Mouse (Mus musculus) limb, embryonic 12.5 days (tissue): Measurements from ENCODE around the gene Ubn1. TPM values are rescaled to one million over a fixed set of nuclear protein-coding genes. Genes with fewer than 3 reads are reported as not detected.

Experiments
- ATAC-seq: fragments of 200-750 bp; cut with Nextera tagmentation; 2 replicates; pipeline ENCODE4 v1.8.0; 2017; ENCODE audit warnings: low read depth, moderate TSS enrichment; ENCODE audit not compliant: insufficient number of reproducible peaks, insufficient read depth, low FRiP score, low TSS enrichment
- H3K27ac ChIP-seq: fragments of 300-500 bp; sonication (generic); 2 replicates; pipeline ENCODE4 v1.5.1; 2016; ENCODE audit warnings: mild to moderate bottlenecking, moderate library complexity
- H3K27me3 ChIP-seq: fragments of 300-500 bp; sonication (generic); 2 replicates; pipeline ENCODE4 v1.6.1; 2016; ENCODE audit warnings: mild to moderate bottlenecking, moderate library complexity
- H3K36me3 ChIP-seq: fragments of 300-500 bp; sonication (generic); 2 replicates; pipeline ENCODE4 v1.6.1; 2016; ENCODE audit warnings: mild to moderate bottlenecking, moderate library complexity
- H3K4me1 ChIP-seq: fragments of 300-500 bp; sonication (generic); replicated peaks from 2 replicates; pipeline ENCODE4 v1.6.1; 2016
- H3K4me2 ChIP-seq: fragments of 300-500 bp; sonication (generic); 2 replicates; pipeline ENCODE4 v1.6.1; 2016; ENCODE audit warnings: mild to moderate bottlenecking, moderate library complexity
- H3K4me3 ChIP-seq: fragments of 300-500 bp; sonication (generic); replicated peaks from 2 replicates; pipeline ENCODE4 v1.5.1; 2016; ENCODE audit warnings: mild to moderate bottlenecking
- H3K9ac ChIP-seq: fragments of 300-500 bp; sonication (generic); replicated peaks from 2 replicates; pipeline ENCODE4 v1.6.1; 2016; ENCODE audit warnings: mild to moderate bottlenecking, moderate library complexity
- H3K9me3 ChIP-seq: fragments of 300-500 bp; sonication (generic); 2 replicates; pipeline ENCODE4 v1.6.1; 2016; ENCODE audit warnings: mild to moderate bottlenecking, moderate library complexity
- WGBS: fragments of 180-500 bp; shearing (Covaris S2); methylation state at CpG from one replicate; pipeline ENCODE4 v1.1.7; 2016; 5-methylcytosine and 5-hydroxymethylcytosine counted together
- polyA plus RNA-seq: library from polyadenylated mRNA; unstranded; fragments of >200 nt; fragmentation: Nextera tagmentation; extraction: Ambion mirVana; gene quantifications from 2 replicates; pipeline ENCODE4 v1.2.1, GENCODE M21; 2016

Ubn1 gene
- polyA plus RNA-seq, 1 experiment from 2014 or later = 27.0 TPM

DNA sequence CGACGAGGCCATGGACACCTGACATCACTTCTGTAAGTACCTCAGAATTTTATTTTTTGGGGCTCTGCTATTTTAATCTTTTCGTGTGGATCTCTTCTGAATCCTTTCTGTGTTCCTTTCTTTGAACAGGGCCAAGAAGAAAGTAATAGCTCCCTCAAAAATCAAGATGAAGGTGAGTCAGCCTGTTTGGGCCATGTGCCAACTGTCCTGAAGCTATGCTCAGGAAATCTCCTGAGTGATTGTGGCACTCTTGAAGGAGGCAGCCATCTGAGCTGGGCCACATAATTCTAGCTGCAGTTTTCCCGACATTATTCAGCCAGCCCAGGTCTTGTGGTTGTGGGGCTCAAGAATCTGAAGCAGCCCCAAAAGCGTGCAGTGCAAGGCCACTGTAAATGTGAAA lies 24.5 kb downstream of the Ubn1 start:
- no peaks in the 10 kb centered on the region for H3K27me3 ChIP-seq
- H3K9ac ChIP-seq = no peak overlapping the region
- no peak overlapping the region for H3K4me3 ChIP-seq
- no peaks in the 10 kb centered on the region for H3K4me1 ChIP-seq
- no peak overlapping the region for H3K27ac ChIP-seq
- no peaks in the 10 kb centered on the region for H3K9me3 ChIP-seq
- 93% methylated on average over 5 of the region's 5 CpGs for whole genome bisulfite sequencing
- no peak overlapping the region for H3K4me2 ChIP-seq
- ATAC-seq = no peak
- H3K36me3 ChIP-seq = peaks cover 97% of the 10 kb centered on the region

DNA sequence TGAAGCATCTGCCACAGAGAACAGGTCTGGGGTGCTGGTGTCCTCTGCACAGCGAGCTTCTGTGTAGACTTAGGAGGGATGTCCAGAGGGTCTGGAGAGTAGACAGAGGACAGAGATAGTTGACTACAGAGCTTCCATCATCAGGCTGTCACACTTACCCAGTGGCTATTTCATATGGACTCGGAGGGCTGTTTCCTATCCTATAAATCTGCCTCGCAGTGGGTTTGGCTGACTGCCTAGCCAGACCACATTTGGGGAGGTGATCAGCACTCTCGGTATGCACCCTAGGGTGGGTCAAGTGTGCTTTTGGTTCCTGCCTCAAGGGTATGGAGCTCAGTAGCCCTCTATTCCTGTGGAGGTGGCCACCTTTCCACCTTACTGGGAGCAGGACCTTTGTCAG lies 35.3 kb downstream of the Ubn1 start:
- ATAC-seq = no peak
- Histone ChIP-seq H3K27me3 (no peaks in the 10 kb centered on the region), H3K36me3 (peaks cover 83% of the 10 kb centered on the region), H3K27ac (no peak overlapping the region), H3K9me3 (no peaks in the 10 kb centered on the region), H3K9ac (no peak overlapping the region), H3K4me2 (no peak overlapping the region), H3K4me3 (no peak overlapping the region), H3K4me1 (no peaks in the 10 kb centered on the region)
- WGBS = 91% methylated on average over 4 of the region's 4 CpGs

DNA sequence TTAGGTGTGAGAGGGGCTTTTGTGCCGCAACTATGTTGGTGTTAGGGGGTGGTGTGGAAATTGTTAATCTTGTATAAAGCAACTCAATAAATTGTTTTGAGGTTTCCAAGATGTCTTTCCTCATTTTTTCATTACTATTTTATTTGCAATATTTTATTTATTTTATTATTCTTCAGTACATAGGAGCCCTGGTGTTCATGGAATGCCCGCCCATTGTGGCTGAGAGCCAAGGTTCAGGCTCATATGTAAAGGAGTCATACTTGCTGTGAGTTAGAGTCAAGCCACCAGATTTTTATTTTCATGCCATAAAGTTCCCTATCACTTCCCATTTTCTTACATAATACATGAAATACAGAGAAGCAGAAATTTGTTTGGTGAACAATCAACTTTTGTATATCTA lies 36.3 kb downstream of the Ubn1 start:
- Histone ChIP-seq H3K9me3 (no peaks in the 10 kb centered on the region), H3K4me1 (no peaks in the 10 kb centered on the region), H3K27me3 (no peaks in the 10 kb centered on the region), H3K4me2 (no peak overlapping the region), H3K36me3 (peaks cover 78% of the 10 kb centered on the region), H3K27ac (no peak overlapping the region), H3K4me3 (no peak overlapping the region), H3K9ac (no peak overlapping the region)
- ATAC-seq = no peak
- 93% methylated on average over 2 of the region's 2 CpGs for WGBS

DNA sequence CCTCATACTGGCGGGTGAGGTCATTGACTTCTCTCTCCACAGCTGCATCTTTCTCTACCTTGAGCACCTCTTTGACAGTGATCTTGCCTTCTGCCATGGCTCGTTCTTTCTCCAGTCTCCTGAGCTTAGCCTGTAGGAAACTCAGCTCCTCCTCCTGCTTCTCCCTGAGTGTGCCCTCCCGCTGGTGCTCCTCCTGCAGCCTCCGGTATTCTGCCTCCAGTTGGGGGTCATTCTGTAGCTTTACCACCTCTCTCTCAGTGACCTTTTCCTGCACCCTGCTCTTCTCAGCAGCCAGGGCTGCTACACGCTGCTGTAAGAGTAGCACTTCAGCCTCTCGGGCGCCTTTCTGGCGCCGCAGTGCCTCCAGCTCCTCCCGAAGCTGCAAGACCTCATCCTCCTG lies 39.2 kb downstream of the Ubn1 start:
- 71% methylated on average over 10 of the region's 10 CpGs for WGBS
- Histone ChIP-seq H3K9ac (no peak overlapping the region), H3K9me3 (no peaks in the 10 kb centered on the region), H3K36me3 (peaks cover 51% of the 10 kb centered on the region), H3K27me3 (no peaks in the 10 kb centered on the region), H3K4me2 (no peak overlapping the region), H3K27ac (no peak overlapping the region), H3K4me3 (no peak overlapping the region), H3K4me1 (no peaks in the 10 kb centered on the region)
- ATAC-seq = no peak

DNA sequence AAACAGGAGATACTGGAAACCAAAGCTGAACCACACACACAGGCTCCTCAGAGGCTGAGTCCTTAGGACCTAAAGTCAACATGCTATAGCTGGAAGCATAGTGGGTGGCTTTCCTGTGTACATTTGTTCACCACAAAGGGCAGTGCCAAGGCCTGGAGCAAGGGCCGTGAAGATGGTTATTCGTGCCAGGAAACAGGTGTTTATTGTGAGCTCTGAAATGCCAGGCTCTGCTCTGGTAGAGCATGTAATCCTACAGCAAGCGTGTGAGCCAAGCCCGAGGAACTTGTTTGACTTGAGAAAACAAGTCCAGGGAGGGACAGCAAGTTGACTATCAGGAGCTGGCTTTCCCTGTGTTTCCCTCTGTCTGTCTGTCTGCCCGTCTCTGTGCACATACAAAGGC lies 43.4 kb downstream of the Ubn1 start:
- no peak overlapping the region for H3K9ac ChIP-seq
- H3K4me2 ChIP-seq = no peak overlapping the region
- ATAC-seq = no peak

DNA sequence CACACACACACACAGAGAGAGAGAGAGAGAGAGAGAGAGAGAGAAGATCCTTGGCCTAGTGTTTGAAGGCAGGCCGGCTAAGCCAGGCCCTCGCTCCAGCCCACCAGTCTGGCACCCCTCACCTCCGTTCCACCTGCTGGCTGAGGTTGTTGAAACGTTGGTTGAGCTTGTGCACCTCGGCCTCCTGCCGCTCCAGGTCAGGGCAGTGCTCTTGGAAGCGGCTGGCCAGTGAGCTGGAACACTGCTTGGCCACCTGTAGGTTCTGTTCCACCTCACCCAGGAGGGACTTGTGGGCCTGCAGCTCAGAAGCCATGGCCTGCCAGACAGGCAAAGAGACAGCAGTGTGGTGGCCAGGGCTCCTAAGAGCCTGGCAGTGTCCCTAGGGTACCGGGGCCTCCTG lies 46.6 kb downstream of the Ubn1 start:
- no peak overlapping the region for H3K4me3 ChIP-seq
- no peaks in the 10 kb centered on the region for H3K27me3 ChIP-seq
- no peak overlapping the region for H3K4me2 ChIP-seq
- 83% methylated on average over 8 of the region's 8 CpGs for WGBS
- no peak for ATAC-seq
- no peak overlapping the region for H3K9ac ChIP-seq
- H3K4me1 ChIP-seq = no peaks in the 10 kb centered on the region
- H3K27ac ChIP-seq = no peak overlapping the region
- no peaks in the 10 kb centered on the region for H3K36me3 ChIP-seq
- H3K9me3 ChIP-seq = no peaks in the 10 kb centered on the region

More for the DNA sequence above, 43.4 kb downstream of the Ubn1 start:
- Histone ChIP-seq H3K9me3 (no peaks in the 10 kb centered on the region), H3K4me1 (no peaks in the 10 kb centered on the region), H3K36me3 (peaks cover 9% of the 10 kb centered on the region), H3K27me3 (no peaks in the 10 kb centered on the region), H3K27ac (no peak overlapping the region), H3K4me3 (no peak overlapping the region)
- 90% methylated on average over 5 of the region's 5 CpGs for WGBS

DNA sequence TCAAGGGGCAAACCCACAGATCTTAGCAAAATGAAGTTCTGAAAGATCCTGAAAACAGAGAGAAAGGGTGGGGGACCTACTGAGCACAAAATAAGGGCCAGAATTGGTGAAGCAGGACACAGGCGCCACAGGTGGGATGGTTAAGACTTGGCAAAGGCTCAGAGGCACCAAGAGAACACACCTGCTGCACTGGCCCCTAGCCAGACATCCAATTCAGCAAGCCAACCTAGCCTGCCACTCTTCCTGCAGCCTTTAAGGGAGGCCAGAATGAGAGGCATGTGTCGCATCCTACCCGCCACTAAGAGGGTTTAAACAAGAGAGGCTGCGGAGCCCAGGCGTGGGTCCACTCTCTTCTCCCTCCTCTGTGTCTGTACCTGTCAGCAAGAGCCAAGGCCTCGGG lies 51.1 kb downstream of the Ubn1 start:
- H3K9ac ChIP-seq = no peak overlapping the region
- no peak overlapping the region for H3K4me3 ChIP-seq
- no peak for ATAC-seq
- H3K27me3 ChIP-seq = no peaks in the 10 kb centered on the region; the same call in 1 of the 2 replicates
- no peak overlapping the region for H3K4me2 ChIP-seq
- WGBS = 86% methylated on average over 6 of the region's 6 CpGs
- no peaks in the 10 kb centered on the region for H3K36me3 ChIP-seq
- H3K9me3 ChIP-seq = no peaks in the 10 kb centered on the region
- no peak overlapping the region for H3K27ac ChIP-seq
- no peaks in the 10 kb centered on the region for H3K4me1 ChIP-seq

DNA sequence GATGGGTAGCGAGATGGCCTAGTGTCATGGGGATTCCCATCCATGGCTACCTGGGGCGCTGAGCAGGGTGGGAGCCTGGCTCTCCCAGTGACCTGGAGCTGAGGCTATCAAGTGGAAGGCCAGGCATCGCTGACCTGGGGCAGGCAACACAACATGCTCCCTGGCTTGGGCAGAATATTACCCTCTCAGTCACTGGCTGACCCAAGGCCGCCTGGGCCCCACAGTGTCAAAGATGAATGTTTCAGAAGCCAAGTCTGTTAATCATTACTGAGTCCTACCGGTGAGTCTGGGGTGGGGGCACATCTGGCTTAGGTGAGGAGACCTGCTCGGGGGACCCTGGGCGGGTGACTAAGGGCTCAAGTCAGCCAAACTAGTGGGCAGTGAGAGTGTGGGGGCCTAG lies 60.0 kb downstream of the Ubn1 start:
- ATAC-seq = no peak
- Histone ChIP-seq H3K27me3 (no peaks in the 10 kb centered on the region), H3K4me2 (no peak overlapping the region), H3K4me3 (no peak overlapping the region), H3K36me3 (no peaks in the 10 kb centered on the region), H3K27ac (no peak overlapping the region), H3K9me3 (peaks cover 4% of the 10 kb centered on the region; the same call in 1 of the 2 replicates), H3K9ac (no peak overlapping the region), H3K4me1 (peaks cover 5% of the 10 kb centered on the region; the same call in 1 of the 2 replicates)
- WGBS = 57% methylated on average over 7 of the region's 7 CpGs

DNA sequence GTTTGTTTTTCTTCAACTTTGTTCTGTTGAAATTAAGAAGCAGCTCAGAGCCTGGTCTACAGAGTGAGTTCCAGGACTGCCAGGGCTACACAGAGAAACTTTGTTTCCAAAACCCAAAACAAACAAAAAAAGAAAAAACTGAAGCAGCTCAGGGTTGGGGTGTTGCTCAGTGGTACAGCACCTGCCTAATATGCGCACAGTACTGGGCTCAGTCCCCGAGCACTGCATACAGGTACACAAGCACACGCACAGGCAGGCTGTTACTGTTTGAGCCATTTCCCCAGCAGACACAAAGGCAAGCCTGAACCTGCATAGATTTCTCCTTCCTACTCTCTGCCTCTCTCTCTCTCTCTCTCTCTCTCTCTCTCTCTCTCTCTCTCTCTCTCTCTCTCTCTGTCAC lies 61.2 kb downstream of the Ubn1 start:
- Histone ChIP-seq H3K36me3 (no peaks in the 10 kb centered on the region), H3K27ac (no peak overlapping the region), H3K4me3 (no peak overlapping the region), H3K4me2 (no peak overlapping the region), H3K27me3 (no peaks in the 10 kb centered on the region), H3K4me1 (peaks cover 5% of the 10 kb centered on the region; the same call in 1 of the 2 replicates), H3K9ac (no peak overlapping the region), H3K9me3 (peaks cover 4% of the 10 kb centered on the region; the same call in 1 of the 2 replicates)
- ATAC-seq = no peak
- WGBS = 89% methylated on average over 3 of the region's 3 CpGs

DNA sequence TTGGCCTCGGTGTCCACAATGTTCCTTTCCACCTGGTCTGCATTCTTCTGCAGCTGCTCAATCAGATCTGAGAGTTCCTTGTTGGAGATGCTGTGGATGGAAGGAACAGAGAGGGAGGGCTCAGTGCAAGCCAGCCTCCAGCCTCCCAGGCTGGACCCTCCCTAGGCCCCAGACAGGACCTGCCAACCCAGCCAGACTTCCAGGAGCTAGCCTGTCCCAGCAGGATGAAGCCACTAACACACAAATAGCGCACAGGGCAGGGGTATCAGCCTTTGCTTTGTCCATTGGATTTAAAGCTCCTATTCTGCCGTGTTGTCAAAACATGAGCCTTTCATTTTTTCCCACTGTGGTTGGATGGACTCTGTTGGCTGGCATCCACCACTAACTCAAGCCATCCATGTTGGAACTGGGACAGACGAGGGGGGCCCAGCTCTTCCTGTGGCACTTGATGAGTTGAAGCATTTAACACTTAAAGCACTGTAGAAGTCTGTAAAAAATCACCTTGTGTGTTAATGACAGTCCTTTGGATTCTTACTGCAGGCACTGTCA lies 63.2 kb downstream of the Ubn1 start:
- no peak overlapping the region for H3K4me3 ChIP-seq
- no peak for ATAC-seq
- H3K9ac ChIP-seq = no peak overlapping the region
- peaks cover 4% of the 10 kb centered on the region; the same call in 1 of the 2 replicates for H3K9me3 ChIP-seq
- no peak overlapping the region for H3K4me2 ChIP-seq
- no peaks in the 10 kb centered on the region for H3K36me3 ChIP-seq
- H3K4me1 ChIP-seq = peaks cover 5% of the 10 kb centered on the region; the same call in 1 of the 2 replicates
- WGBS = 67% methylated on average over 4 of the region's 4 CpGs
- no peaks in the 10 kb centered on the region for H3K27me3 ChIP-seq
- H3K27ac ChIP-seq = no peak overlapping the region

DNA sequence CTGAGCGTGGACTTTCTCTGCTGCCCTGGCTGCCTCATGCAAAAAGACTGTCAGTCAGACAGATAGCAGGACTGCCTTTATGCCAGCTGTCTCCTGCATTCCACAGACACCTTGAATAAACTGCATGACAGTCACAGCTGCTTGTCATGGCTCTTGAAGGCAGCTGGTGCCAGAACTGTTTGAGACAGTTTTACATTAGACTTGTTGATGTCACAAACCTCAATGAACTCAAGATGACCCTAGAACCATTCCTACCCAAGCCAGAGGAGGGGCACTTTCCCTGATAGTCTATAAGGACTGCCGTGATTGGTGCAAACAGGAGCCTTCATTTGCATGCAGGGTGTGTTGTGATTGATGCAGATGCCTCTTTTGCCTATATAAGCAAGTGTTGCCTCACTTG lies 63.7 kb downstream of the Ubn1 start:
- no peak overlapping the region for H3K4me3 ChIP-seq
- no peaks in the 10 kb centered on the region for H3K27me3 ChIP-seq
- H3K4me1 ChIP-seq = peaks cover 5% of the 10 kb centered on the region; the same call in 1 of the 2 replicates
- WGBS = 70% methylated on average over 2 of the region's 2 CpGs
- no peaks in the 10 kb centered on the region for H3K36me3 ChIP-seq
- H3K4me2 ChIP-seq = no peak overlapping the region
- H3K9me3 ChIP-seq = no peaks in the 10 kb centered on the region
- ATAC-seq = no peak
- no peak overlapping the region for H3K9ac ChIP-seq
- H3K27ac ChIP-seq = no peak overlapping the region

DNA sequence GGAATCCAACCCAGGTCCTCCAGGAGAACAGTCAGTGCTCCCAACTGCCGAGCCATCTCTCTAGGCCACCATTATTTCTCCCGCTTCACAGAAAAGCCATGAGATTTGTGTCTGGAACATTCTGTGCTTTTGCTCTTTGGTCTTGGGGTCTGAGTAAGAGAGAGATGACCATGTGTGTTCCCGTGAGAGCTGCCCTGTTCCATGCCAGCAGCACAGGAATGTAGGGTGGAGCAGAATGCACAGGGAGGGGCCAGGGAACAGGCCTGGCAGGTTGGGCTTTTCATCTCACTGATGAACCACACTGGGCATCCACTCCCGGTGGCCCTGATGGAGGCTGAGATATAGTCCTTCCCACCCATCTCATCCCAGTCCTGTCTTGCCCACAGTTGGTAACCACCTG lies 69.5 kb downstream of the Ubn1 start:
- no peak for ATAC-seq
- H3K27me3 ChIP-seq = peaks cover 34% of the 10 kb centered on the region
- no peaks in the 10 kb centered on the region for H3K9me3 ChIP-seq
- no peak overlapping the region for H3K4me2 ChIP-seq
- no peak overlapping the region for H3K27ac ChIP-seq
- no peaks in the 10 kb centered on the region for H3K4me1 ChIP-seq
- no peaks in the 10 kb centered on the region for H3K36me3 ChIP-seq
- no peak overlapping the region for H3K9ac ChIP-seq
- H3K4me3 ChIP-seq = no peak overlapping the region
- 71% methylated on average over 4 of the region's 4 CpGs for WGBS
